Mouse (Mus musculus): Measurements from ENCODE around the gene Defb42.

GRCm38 (mm10) chr14:62998977-62999376 is 47.8 kb upstream of the Defb42 start:
- no peak for TF ChIP-seq FLI1 (IDR thresholded peaks at IDR 0.05; ENCODE audit: low read length)
- TF ChIP-seq GATA1 (IDR thresholded peaks at IDR 0.05; ENCODE audit: borderline replicate concordance, low read length), result no peak
